Mouse (Mus musculus) left cerebral cortex, adult 8-10 months (tissue): ENCODE results near the gene Ccer1. TPM values are rescaled to one million over a fixed set of nuclear protein-coding genes. Genes with fewer than 3 reads are reported as not detected.

Experiments used
- total RNA-seq, 4 experiments: library from RNA; stranded (reverse); gene quantifications; 2 replicates each; pipeline ENCODE4 v1.2.4; 2022

Ccer1 gene
- total RNA-seq, 4 experiments from 2014 or later: not detected

Other genes starting within 250 kb of the Ccer1 start
- gene Dcn, start 213.4 kb upstream of the Ccer1 start, total RNA-seq: 10 to 100 TPM; 14.7 to 21.4 (median 17.2) TPM
- gene Lum, start 127.9 kb upstream of the Ccer1 start, total RNA-seq: 1 to 10 TPM; 1.5 to 2.7 (median 2.5) TPM
- not detected for gene Kera, start 86.2 kb upstream of the Ccer1 start, total RNA-seq
- gene Epyc, start 49.0 kb upstream of the Ccer1 start, total RNA-seq: under 1 TPM in 1 of 4 experiments, not detected in 3; 0.22 TPM
- under 1 TPM; 0.30 to 0.95 (median 0.43) TPM for gene C030005K15Rik, start 33.7 kb downstream of the Ccer1 start, total RNA-seq